Mouse (Mus musculus) embryonic facial prominence, embryonic 11.5 days (tissue): ENCODE data around the gene Sema3d. TPM values are rescaled to one million over a fixed set of nuclear protein-coding genes. Genes with fewer than 3 reads are reported as not detected.

Experiments
- ATAC-seq: fragments of 200-750 bp; cut with Nextera tagmentation; replicated peaks from 2 replicates; pipeline ENCODE4 v1.8.0; 2017; ENCODE audit warnings: low read depth; ENCODE audit not compliant: insufficient number of reproducible peaks, low FRiP score, low TSS enrichment
- DNase-seq: peaks from one replicate; pipeline ENCODE4 v3.0.0-alpha.2; 2015; ENCODE audit warnings: low spot score
- H3K27ac ChIP-seq: fragments of 300-500 bp; sonication (generic); replicated peaks from 2 replicates; pipeline ENCODE4 v1.5.1; 2014; ENCODE audit warnings: mild to moderate bottlenecking, low read depth, low read length, control low read depth
- H3K27me3 ChIP-seq: fragments of 300-500 bp; sonication (generic); 2 replicates; pipeline ENCODE4 v1.6.1; 2014; ENCODE audit warnings: mild to moderate bottlenecking, low read length, moderate library complexity, mixed read lengths; ENCODE audit not compliant: control insufficient read depth, insufficient read depth
- H3K36me3 ChIP-seq: fragments of 300-500 bp; sonication (generic); replicated peaks from 2 replicates; pipeline ENCODE4 v1.6.1; 2014; ENCODE audit warnings: low read depth, mild to moderate bottlenecking, low read length, moderate library complexity, mixed read lengths; ENCODE audit not compliant: control insufficient read depth, insufficient read depth
- H3K4me1 ChIP-seq: fragments of 300-500 bp; sonication (generic); 2 replicates; pipeline ENCODE4 v1.6.1; 2014; ENCODE audit warnings: low read length, mixed read lengths; ENCODE audit not compliant: control insufficient read depth, insufficient read depth
- H3K4me2 ChIP-seq: fragments of 300-500 bp; sonication (generic); 2 replicates; pipeline ENCODE4 v1.6.1; 2014; ENCODE audit warnings: low read depth, mild to moderate bottlenecking, control low read depth, low read length, moderate library complexity
- H3K4me3 ChIP-seq: fragments of 300-500 bp; sonication (generic); 2 replicates; pipeline ENCODE4 v1.5.1; 2014; ENCODE audit warnings: low read depth, low read length, control low read depth
- H3K9ac ChIP-seq: fragments of 300-500 bp; sonication (generic); replicated peaks from 2 replicates; pipeline ENCODE4 v1.6.1; 2014; ENCODE audit warnings: mild to moderate bottlenecking, control low read depth, low read length
- H3K9me3 ChIP-seq: fragments of 300-500 bp; sonication (generic); replicated peaks from 2 replicates; pipeline ENCODE4 v1.6.1; 2016; ENCODE audit warnings: mild to moderate bottlenecking, low read length, inconsistent platforms, mixed read lengths; ENCODE audit not compliant: control insufficient read depth
- WGBS: fragments of 180-500 bp; shearing (Covaris S2); extraction: QIAGEN DNeasy Blood & Tissue Kit; methylation state at CpG from one replicate; pipeline ENCODE4 v1.1.7; 2014; 5-methylcytosine and 5-hydroxymethylcytosine counted together
- polyA plus RNA-seq: library from polyadenylated mRNA; unstranded; fragments of >200 nt; fragmentation: Nextera tagmentation; extraction: Ambion mirVana; gene quantifications from 2 replicates; pipeline ENCODE4 v1.2.1, GENCODE M21; 2014

The Sema3d gene
- polyA plus RNA-seq, 1 experiment from 2014 or later, result 9.6 TPM

GRCm38 (mm10) chr5:12582540-12582939 lies 199.4 kb downstream of the Sema3d start:
- WGBS, result 95% methylated on average over 1 of the region's 1 CpGs

GRCm38 (mm10) chr5:12583293-12583834 lies 200.2 kb downstream of the Sema3d start:
- 41% methylated on average over 3 of the region's 3 CpGs for WGBS
- DNase-seq, result peak; percentile 26
- ATAC-seq, result no peak

More at GRCm38 (mm10) chr5:12582540-12582939, 199.4 kb downstream of the Sema3d start:
- Histone ChIP-seq H3K9me3 (no peaks in the 10 kb centered on the region), H3K27me3 (no peaks in the 10 kb centered on the region), H3K4me1 (no peaks in the 10 kb centered on the region), H3K4me3 (no peak overlapping the region), H3K9ac (no peak overlapping the region), H3K27ac (no peak overlapping the region), H3K36me3 (no peaks in the 10 kb centered on the region), H3K4me2 (no peak overlapping the region)
- no peak for DNase-seq
- ATAC-seq, result no peak

GRCm38 (mm10) chr5:12584886-12585285 lies 201.7 kb downstream of the Sema3d start:
- 34% methylated on average over 9 of the region's 9 CpGs for WGBS
- Histone ChIP-seq H3K36me3 (no peaks in the 10 kb centered on the region), H3K4me1 (no peaks in the 10 kb centered on the region), H3K9me3 (no peaks in the 10 kb centered on the region), H3K4me2 (no peak overlapping the region), H3K4me3 (no peak overlapping the region), H3K27me3 (no peaks in the 10 kb centered on the region), H3K9ac (no peak overlapping the region), H3K27ac (no peak overlapping the region)
- peak; percentile 63 for DNase-seq
- no peak for ATAC-seq

More at GRCm38 (mm10) chr5:12583293-12583834, 200.2 kb downstream of the Sema3d start:
- no peaks in the 10 kb centered on the region for H3K36me3 ChIP-seq
- H3K4me1 ChIP-seq, result no peaks in the 10 kb centered on the region
- H3K27ac ChIP-seq, result no peak overlapping the region
- H3K27me3 ChIP-seq, result no peaks in the 10 kb centered on the region
- no peak overlapping the region for H3K4me3 ChIP-seq
- no peak overlapping the region for H3K9ac ChIP-seq
- no peak overlapping the region for H3K4me2 ChIP-seq
- H3K9me3 ChIP-seq, result no peaks in the 10 kb centered on the region

- no peaks in the 10 kb centered on the region for H3K9me3 ChIP-seq
- H3K27ac ChIP-seq, result no peak overlapping the region
- H3K4me1 ChIP-seq, result 0 out of 2 replicates have a peak, but pooled peaks cover 2% of the 10 kb centered on the region
- no peak overlapping the region for H3K4me2 ChIP-seq
- peak; percentile 56 for ATAC-seq
- no peak overlapping the region for H3K9ac ChIP-seq
- no peak overlapping the region for H3K4me3 ChIP-seq
- H3K36me3 ChIP-seq, result no peaks in the 10 kb centered on the region
- WGBS, result 11% methylated on average over 8 of the region's 8 CpGs
- H3K27me3 ChIP-seq, result no peaks in the 10 kb centered on the region
- peak; percentile 51 for DNase-seq
These were observed 251.2 kb downstream of the Sema3d start for GRCm38 (mm10) chr5:12634227-12634980.

GRCm38 (mm10) chr5:12637763-12638468 lies 254.7 kb downstream of the Sema3d start:
- DNase-seq (no peak), ATAC-seq (no peak)
- no peaks in the 10 kb centered on the region for H3K27me3 ChIP-seq
- H3K36me3 ChIP-seq, result no peaks in the 10 kb centered on the region
- WGBS, result 80% methylated on average over 7 of the region's 7 CpGs
- H3K4me1 ChIP-seq, result 0 out of 2 replicates have a peak, but pooled peaks cover 2% of the 10 kb centered on the region
- H3K4me3 ChIP-seq, result no peak overlapping the region
- H3K4me2 ChIP-seq, result no peak overlapping the region
- H3K9ac ChIP-seq, result no peak overlapping the region
- no peak overlapping the region for H3K27ac ChIP-seq
- H3K9me3 ChIP-seq, result no peaks in the 10 kb centered on the region
